Mouse (Mus musculus): ENCODE data around the gene Krt28.

Krt28 gene

GRCm38 (mm10) chr11:99374803-99375202 is at the start of gene Krt28:
Gene Krt28 (minus strand): TSS chr11:99374903.
- DNase-seq: no peak

GRCm38 (mm10) chr11:99422159-99422558 is 47.5 kb upstream of the Krt28 start, which contains the start of gene Krt12:
Gene Krt12 (minus strand): TSS chr11:99422259.
- DNase-seq: no peak

- DNase-seq: no peak
Measured at GRCm38 (mm10) chr11:99420586-99420985, 45.9 kb upstream of the Krt28 start.

DNA sequence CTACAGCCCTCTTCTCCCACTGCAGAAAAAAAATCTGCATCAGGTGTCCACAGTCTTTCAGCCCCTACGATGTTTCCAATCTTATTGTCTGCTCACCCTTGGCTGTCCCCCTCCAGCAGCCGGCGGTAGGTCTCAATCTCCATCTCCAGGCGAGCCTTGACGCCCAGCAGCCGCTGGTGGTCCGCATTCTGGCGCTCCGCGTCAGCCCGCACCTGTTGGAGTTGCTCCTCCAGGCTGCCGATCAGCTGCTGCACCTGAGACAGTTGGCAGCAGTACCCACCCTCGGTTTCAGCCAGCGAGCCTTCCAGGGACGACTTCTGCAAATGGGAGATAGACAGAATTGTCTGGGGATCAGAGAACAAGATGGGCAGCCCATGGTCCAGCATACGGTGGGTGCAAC is 43.1 kb upstream of the Krt28 start:
- DNase-seq: no peak

DNA sequence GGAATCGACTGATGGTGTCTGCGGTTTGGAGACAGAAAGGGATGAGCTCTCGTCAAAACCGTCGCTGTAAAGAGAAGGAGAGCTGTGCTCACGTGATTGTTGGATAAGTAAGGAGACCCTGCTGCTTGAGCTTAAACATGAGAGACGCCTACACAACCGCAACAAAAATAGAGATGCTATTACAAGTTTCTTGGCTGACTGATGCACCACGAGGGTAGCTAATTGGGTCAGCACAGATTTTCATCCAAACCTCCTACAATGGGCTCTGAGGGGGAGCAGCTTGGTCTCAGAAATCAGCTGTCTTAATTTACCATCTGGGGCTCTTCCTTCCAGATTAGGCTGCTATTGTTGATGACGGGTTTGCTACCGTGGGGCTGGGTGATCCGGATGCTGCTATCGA is 42.2 kb upstream of the Krt28 start:
- no peak for DNase-seq

DNA sequence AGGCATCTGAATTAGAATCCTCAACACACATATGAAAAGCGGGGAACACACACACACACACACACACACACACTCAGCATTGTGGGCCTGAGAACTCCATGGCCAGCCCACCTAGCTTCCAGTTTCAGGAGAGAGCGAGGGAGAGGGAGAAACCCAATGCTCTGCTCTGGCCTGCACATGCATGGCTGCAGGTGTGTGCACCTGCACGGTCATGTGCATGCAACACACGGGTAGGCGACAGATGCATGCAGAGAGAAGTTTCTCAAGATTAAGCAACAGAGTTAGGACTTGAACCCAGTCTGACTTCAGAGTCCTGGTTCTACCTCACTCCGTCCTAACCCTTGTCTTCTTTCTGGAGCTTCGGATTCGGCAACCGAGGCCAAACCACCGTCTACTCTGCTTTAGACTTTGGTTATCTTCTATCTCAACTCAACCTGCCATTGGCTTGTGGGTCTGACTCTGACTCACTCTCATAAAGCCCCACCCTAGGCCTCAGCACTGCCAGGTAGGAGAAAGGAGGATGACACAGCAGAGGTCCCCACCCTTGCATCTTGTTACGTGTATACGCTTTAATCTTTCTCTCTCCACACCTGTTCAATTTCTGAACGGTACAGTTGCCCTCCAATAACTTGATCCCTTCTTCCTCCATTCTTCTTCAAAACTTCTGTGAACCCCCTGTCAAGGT is 39.9 kb upstream of the Krt28 start:
- DNase-seq: no peak

DNA sequence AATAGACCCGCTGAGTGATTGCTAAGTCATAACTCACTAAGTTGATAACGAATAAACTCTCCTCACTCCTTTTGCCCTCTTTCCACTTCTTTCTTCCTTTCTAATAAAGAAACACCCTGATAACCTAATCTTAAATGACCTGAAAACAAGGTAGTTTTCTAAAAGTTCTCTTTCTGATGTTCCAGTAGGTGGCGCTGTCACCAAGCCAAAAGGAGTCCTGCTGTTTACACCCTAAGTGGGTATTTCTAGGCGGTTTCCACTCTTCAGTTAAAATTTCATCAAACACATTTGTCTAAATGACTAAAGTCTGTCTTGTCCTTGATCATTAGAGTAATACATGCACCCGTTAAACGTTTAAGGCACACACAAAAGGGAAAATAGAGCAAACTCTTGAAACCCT is 38.5 kb upstream of the Krt28 start:
- DNase-seq: peak in 1 of 2 experiments; percentile 38

DNA sequence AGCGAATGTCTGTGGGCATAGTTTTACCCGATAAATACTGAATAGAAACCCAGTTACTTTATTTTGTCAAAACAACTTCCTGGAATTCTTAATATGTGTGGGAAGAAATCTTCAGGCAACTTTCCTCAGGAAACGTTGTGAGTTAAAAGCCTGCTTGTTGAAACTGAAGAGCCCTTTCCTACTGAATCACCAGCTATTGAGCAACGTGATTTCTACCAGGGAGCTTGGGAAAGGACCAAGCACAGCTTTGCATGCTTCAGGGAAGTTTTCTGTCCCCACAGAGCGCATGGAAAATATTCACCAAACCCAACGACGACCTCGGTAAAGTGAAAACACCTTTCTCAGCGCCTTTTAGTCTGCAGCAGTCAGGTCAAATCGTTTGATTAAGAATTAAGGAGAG is 31.5 kb upstream of the Krt28 start:
- DNase-seq: no peak

- DNase-seq: no peak
Measured at GRCm38 (mm10) chr11:99399956-99400549, 25.4 kb upstream of the Krt28 start.

GRCm38 (mm10) chr11:99398832-99399231 is 24.1 kb upstream of the Krt28 start:
- no peak for DNase-seq

DNA sequence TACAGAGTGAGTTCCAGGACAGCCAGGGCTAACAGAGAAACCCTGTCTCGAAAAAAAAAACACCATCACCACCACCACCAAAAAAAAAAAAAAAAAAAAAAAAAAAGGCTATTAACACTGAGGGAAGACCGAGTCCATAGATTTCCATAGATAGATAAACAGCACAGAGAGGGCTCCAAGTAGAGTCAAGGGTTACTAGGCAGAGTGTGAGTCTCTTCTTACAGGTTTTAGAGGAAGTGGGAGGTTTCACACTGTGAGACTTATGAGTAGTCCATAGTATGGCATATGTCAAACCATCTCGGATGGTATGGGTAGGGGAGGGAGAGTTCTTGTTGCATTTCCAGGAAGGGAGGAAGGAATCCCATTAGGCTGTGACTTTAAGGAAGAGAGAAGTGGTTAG is 23.4 kb upstream of the Krt28 start:
- DNase-seq: no peak

GRCm38 (mm10) chr11:99396661-99397060 is 22.0 kb upstream of the Krt28 start:
- DNase-seq: no peak

GRCm38 (mm10) chr11:99396034-99396433 is 21.3 kb upstream of the Krt28 start:
- no peak for DNase-seq

GRCm38 (mm10) chr11:99392492-99392891 is 17.8 kb upstream of the Krt28 start:
- no peak for DNase-seq

- DNase-seq: peak in 1 of 2 experiments; percentile 42
Measured at GRCm38 (mm10) chr11:99391375-99391774, 16.7 kb upstream of the Krt28 start.

GRCm38 (mm10) chr11:99390866-99391265 is 16.2 kb upstream of the Krt28 start:
- DNase-seq: peak in 1 of 2 experiments; percentile 29

DNA sequence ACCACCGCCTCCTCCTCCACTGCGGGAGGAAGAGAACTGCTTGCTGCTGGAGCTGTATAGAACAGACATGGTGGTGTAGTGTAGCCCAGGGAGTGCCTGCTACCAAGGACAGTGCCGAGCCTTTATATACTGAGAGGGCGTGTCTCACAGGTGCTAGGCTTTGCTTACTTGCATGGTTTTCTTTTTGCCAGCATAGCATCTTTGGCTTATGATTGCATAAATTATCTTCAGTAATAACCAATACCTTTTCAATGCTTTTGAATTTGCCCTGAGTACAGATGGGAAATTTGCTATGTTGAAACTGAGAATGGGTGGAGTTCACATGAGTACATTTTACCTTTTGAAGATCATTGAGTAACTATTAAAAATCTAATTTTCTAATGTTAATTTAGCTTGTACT is 14.6 kb upstream of the Krt28 start, which contains the start of gene Krt10:
TSS of gene Krt10 (minus strand) at position 101 of the 400 bp plus-strand sequence.
- DNase-seq: no peak

DNA sequence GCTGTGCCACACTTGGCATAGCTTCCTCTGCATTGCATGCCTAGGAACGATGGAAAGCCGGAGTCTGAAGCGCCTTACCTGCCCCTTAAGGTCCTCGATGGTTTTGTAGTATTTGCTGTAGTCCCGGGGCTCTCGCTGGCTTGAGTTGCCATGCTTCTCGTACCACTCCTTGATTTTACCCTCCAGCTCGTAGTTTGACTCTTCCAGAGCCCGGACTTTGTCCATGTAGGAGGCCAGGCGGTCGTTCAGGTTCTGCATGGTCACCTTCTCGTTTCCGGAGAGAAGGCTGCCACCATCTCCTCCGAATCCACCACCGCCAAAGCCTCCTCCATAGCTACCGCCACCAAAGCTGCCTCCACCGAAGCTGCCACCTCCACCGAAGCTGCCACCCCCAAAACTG is 14.0 kb upstream of the Krt28 start:
- no peak for DNase-seq

DNA sequence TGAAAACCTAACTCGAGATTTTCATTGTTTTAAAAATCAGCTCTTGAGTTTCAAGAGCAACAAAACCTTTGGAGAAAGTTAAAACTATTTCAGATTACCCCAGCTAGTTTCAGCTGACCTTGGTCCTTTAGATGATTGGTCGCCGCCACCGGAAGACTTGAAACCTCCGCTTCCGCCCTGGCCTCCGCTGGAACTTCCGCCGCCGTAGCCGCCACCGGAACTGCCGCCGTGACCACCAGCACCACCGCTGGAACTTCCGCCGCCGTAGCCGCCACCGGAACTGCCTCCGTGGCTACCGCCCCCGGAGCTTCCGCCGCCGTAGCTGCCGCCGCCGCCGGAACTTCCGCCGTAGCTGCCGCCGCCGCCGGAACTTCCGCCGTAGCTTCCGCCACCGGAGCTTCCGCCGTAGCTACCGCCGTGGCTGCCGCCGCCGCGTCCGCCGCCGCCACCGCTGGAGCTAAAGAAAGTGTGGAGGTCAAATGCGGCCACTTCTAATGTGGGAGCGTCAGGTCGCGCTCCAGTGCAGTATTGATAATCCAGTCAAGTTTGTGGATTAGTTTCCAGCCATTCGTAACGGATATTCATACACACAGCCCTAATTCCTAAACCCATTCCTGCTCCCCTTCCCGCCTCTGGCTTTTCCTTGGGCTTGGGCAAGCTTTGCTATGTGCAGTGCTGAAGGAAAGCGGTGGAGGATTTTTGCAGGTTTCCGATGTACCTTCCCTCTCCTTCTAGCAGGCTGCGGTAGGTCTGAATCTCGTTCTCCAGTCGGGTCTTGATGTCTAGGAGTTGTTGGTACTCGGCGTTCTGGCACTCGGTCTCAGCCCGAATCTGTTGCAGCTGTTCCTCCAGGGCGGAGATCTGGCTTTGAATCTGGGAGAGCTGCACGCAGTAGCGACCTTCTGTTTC is 11.4 kb upstream of the Krt28 start:
- peak; percentile 93 to 95 for DNase-seq

DNA sequence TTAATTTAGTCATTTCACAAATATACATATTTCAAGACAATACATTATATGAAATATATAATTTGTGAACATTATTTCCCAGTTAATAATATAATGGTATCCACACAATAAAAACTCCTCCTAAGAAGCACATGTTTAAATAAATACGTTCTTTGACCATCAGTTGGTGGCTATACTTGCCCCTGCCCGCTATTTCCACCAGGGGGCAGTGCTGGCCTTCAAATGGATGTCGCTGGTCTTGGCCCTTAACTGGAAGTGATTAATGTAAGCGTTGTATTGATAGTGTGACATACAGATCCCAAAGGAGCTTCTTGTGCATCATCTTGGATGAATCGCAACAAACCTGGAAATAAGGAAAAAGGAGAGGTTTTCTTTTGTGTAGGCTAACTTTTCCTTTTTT is 4.9 kb upstream of the Krt28 start:
- peak; percentile 73 to 85 for DNase-seq

DNA sequence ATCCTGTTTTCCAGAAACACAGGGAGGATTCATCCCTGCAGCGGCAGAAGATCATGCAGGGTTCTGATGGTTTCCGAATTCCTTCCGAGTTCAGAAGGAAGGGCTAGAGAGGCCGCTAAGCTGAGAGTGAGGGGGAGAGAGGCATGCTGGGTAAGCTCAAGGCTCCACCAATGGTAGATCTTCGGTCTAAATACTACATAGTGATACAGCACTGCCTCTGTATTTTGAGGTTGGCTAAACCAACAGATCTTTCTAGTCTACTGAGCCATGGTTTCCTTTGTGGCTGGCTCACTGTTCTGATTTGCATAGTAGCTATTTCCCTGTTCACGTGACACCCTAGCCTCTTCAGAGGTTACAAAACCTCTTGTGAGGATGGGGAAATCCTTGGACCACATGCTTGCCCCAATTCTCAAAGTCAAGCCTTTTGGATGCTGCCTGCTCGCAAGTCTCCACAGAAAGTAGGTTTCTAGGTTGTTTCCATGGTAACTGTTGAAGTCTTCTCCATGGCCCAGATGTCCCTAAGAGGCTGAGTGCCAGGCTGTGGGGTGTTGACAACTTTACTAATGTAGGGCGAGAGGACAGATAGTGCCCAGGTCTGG is 4.8 kb downstream of the Krt28 start:
- peak; percentile 38 to 69 for DNase-seq

DNA sequence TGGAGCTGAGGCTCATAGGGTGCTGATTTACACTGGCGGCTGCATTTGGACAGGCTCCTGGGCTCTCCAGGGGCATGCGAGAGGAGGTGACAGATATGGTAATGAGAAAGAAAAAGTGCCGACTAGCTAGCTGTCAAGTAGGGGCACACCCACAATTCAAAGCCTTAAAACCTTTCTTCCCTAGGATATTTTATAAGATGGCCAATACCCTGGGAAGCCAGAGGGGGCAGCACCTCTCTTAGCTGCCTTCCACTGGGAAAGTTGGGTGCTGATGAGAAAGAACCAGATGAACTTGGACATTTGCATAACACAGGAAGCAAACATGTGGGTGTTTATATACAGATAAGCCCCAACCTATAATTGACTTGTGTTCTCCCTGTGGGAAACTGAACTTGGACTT is 5.5 kb downstream of the Krt28 start:
- peak in 1 of 2 experiments; percentile 38 for DNase-seq

GRCm38 (mm10) chr11:99366791-99367190 is 7.9 kb downstream of the Krt28 start:
- DNase-seq: peak; percentile 16 to 51

Measured in cerebellum, postnatal 25 days (tissue).